In the genomic region with DNA sequence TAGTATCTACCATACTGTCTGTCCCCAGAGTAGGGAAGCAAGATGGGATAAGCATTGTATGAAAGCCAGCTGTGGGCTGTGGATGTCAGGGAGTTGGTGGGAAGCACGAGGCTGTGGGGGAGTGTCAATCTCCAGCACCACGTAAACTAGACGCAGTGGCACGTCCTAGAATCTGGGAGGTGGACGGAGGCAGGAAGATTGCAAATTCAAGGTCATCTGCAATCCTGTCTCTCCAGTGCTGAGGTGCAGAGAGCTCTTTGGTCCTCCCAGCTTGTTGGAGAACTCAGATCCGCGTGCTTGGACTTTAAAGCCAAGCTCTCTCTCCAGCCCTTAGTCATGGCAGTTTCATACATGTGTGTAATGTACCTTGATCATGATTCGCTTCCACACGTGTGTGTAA, we compare ENCODE assay signal across 25 mouse cellular contexts. TPM values are rescaled to one million over a fixed set of nuclear protein-coding genes. Genes with fewer than 3 reads are reported as not detected.
A peak's percentile ranks its signal among the peaks of the same experiment; 100 is the strongest.
DNase-seq lines count a peak whose midpoint lies in the region; ATAC-seq and TF ChIP-seq lines count a peak whose summit lies in the region.
"Had no signal": no experiment of that assay in that cellular context is flagged by ENCODE, and none has a peak within 500 bp of the region (broad histone marks: within the 10 kb centered on the region; RNA-seq: fewer than 3 reads in every experiment).

No protein-coding gene starts in this region.

- H3K79me2 ChIP-seq in liver, adult 2 months (ENCODE audit: control insufficient read depth, insufficient read depth, low read length) = peaks cover 41% of the 10 kb centered on the region

- H3K9me3 ChIP-seq in heart, embryonic 15.5 days (replicated peaks) = no peaks in the 10 kb centered on the region
- H3K9me3 ChIP-seq: embryonic facial prominence, embryonic 10.5 days; forebrain, embryonic 10.5 days; liver, embryonic 15.5 days; midbrain, embryonic 10.5 days; neural tube, embryonic 13.5 days had no signal

- intact Hi-C loops in gastrocnemius, adult 2 months (cut with DNase I) = no loop called here

- no peaks in the 10 kb centered on the region for H3K36me3 ChIP-seq in heart, embryonic 15.5 days
- H3K36me3 ChIP-seq in liver, adult 2 months (ENCODE audit: control insufficient read depth, insufficient read depth, low read length) = no peaks in the 10 kb centered on the region
- H3K36me3 ChIP-seq: neural tube, embryonic 13.5 days had no signal

- peaks cover 45% of the 10 kb centered on the region for H3K4me1 ChIP-seq in heart, embryonic 15.5 days (replicated peaks)
- H3K4me1 ChIP-seq in liver, adult 2 months (ENCODE audit: control insufficient read depth, insufficient read depth, low read length) = peaks cover 17% of the 10 kb centered on the region
- H3K4me1 ChIP-seq in brown adipose tissue, adult 24 weeks (ENCODE audit: control insufficient read depth, insufficient read depth, insufficient read length, low read length) = peaks cover 46% of the 10 kb centered on the region
- H3K4me1 ChIP-seq: embryonic facial prominence, embryonic 10.5 days; forebrain, embryonic 10.5 days; midbrain, embryonic 10.5 days had no signal

- no peak for DNase-seq in gastrocnemius, adult 2 months
- DNase-seq in gastrocnemius, adult 18-20 months (ENCODE audit: low spot score) = no peak
- no peak for DNase-seq in heart, postnatal 4 days
- DNase-seq in liver, adult 2 months (ENCODE audit: extremely low read depth, low read depth, low spot score) = no peak
- no peak for DNase-seq in liver
- DNase-seq: adrenal gland, postnatal 25 days; cerebellum, adult 11-12 months; cerebellum, postnatal 10 days; forebrain, postnatal 0 days; gastrocnemius, postnatal 36 days; thymus, postnatal 14 days had no signal

- H3K27ac ChIP-seq in gastrocnemius, adult 2 months = peak overlapping the region; percentile 38; the same call in 1 of the 2 replicates
- H3K27ac ChIP-seq in heart, embryonic 15.5 days = peak overlapping the region; percentile 51
- peak overlapping the region; percentile 12 for H3K27ac ChIP-seq in liver, adult 2 months (replicated peaks; ENCODE audit: insufficient read depth, low read depth, low read length)
- 0 out of 2 replicates have a peak overlapping the region, but pooled peaks have one; percentile 54 for H3K27ac ChIP-seq in brown adipose tissue, adult 24 weeks (replicated peaks; ENCODE audit: low read depth, low read length)
- H3K27ac ChIP-seq: embryonic facial prominence, embryonic 10.5 days; forebrain, embryonic 10.5 days; hindbrain, postnatal 0 days; left cerebral cortex, adult 2 months; liver, embryonic 15.5 days; midbrain, embryonic 10.5 days; neural tube, embryonic 13.5 days had no signal

- TF ChIP-seq CTCF in gastrocnemius, adult 2 months (IDR thresholded peaks at IDR 0.05) = no peak
- TF ChIP-seq CTCF in liver, adult 2 months (IDR thresholded peaks at IDR 0.05; ENCODE audit: low read depth, low read length) = no peak

- H3K4me2 ChIP-seq in heart, embryonic 15.5 days = no peak overlapping the region
- H3K4me2 ChIP-seq: liver, embryonic 15.5 days; neural tube, embryonic 13.5 days had no signal

- TF ChIP-seq POLR2A in liver, adult 2 months (IDR thresholded peaks at IDR 0.05; ENCODE audit: extremely low read depth, insufficient read depth, low read length) = no peak

- WGBS in heart, embryonic 15.5 days = 53% methylated on average over 9 of the region's 9 CpGs
- 76% methylated on average over 9 of the region's 9 CpGs for WGBS in liver, adult 2 months

- H3K9ac ChIP-seq in heart, embryonic 15.5 days = no peak overlapping the region
- H3K9ac ChIP-seq in liver, adult 2 months (ENCODE audit: low read depth, low read length) = no peak overlapping the region
- H3K9ac ChIP-seq: forebrain, postnatal 0 days; liver, embryonic 15.5 days; neural tube, embryonic 13.5 days had no signal

- no peak for ATAC-seq in heart, embryonic 15.5 days (replicated peaks; ENCODE audit: insufficient number of reproducible peaks, insufficient read depth, low FRiP score, low read depth)
- ATAC-seq in erythroblast, adult 5-6 weeks (replicated peaks; ENCODE audit: low FRiP score, poor library complexity, severe bottlenecking) = no peak
- ATAC-seq: forebrain, postnatal 0 days; hindbrain, postnatal 0 days; intestine, postnatal 0 days; midbrain, embryonic 16.5 days had no signal

- no peaks in the 10 kb centered on the region for H3K27me3 ChIP-seq in heart, embryonic 15.5 days
- no peaks in the 10 kb centered on the region for H3K27me3 ChIP-seq in liver, adult 2 months (ENCODE audit: control insufficient read depth, insufficient read depth, low read length)
- H3K27me3 ChIP-seq: liver, embryonic 15.5 days; neural tube, embryonic 13.5 days had no signal

- H3K4me3 ChIP-seq in gastrocnemius, adult 2 months = no peak overlapping the region
- no peak overlapping the region for H3K4me3 ChIP-seq in heart, embryonic 15.5 days
- no peak overlapping the region for H3K4me3 ChIP-seq in liver, adult 2 months (ENCODE audit: insufficient read depth, low read depth, low read length)
- no peak overlapping the region for H3K4me3 ChIP-seq in brown adipose tissue, adult 24 weeks (ENCODE audit: insufficient read depth, low read depth, low read length)
- H3K4me3 ChIP-seq: embryonic facial prominence, embryonic 10.5 days; forebrain, embryonic 10.5 days; left cerebral cortex, adult 2 months; liver, embryonic 15.5 days; midbrain, embryonic 10.5 days; myocyte; neural tube, embryonic 13.5 days had no signal

RNA-seq across cellular contexts. Expression of a gene that starts 36.5 kb away (rescaled TPM):
- 10 to 100 TPM; 34.9 to 35.6 TPM for total RNA-seq in gastrocnemius, adult 2 months (2021)
- total RNA-seq in gastrocnemius, adult 18-20 months (2021) = 10 to 100 TPM; 29.1 to 33.3 TPM
- polyA plus RNA-seq in heart, embryonic 15.5 days (2015; fragmentation: Nextera tagmentation; extraction: Ambion mirVana) = 67.3 and 72.8 TPM in 2 replicates
- total RNA-seq in heart, postnatal 4 days (2021) = 100 to 1,000 TPM; 141 to 149 TPM
- total RNA-seq in liver, adult 2 months (2014; rRNA removed) = 6.0 and 10.7 TPM in 2 replicates
- polyA plus RNA-seq in liver, adult 2 months (2012; rRNA removed) = 12.3 and 17.0 TPM in 2 replicates
- polyA plus RNA-seq in brown adipose tissue, adult 24 weeks (2012; ENCODE audit: insufficient read depth, insufficient read length, missing spikeins) = 39.6 and 39.8 TPM in 2 replicates
- total RNA-seq in erythroblast, adult 5-6 weeks (2015; ENCODE audit: low replicate concordance) = 49.6 and 78.6 TPM in 2 replicates
- 40.3 and 58.8 TPM in 2 replicates for total RNA-seq in erythroblast, adult 5-6 weeks (2017; ENCODE audit: low replicate concordance)

RNA-seq across cellular contexts. Expression of a gene that starts 45.2 kb away (rescaled TPM):
- total RNA-seq in gastrocnemius, adult 2 months (2021) = under 1 TPM in 1 of 2 experiments, not detected in 1; 0.26 TPM
- total RNA-seq in gastrocnemius, adult 18-20 months (2021) = not detected
- 0.28 and 1.7 TPM in 2 replicates for polyA plus RNA-seq in heart, embryonic 15.5 days (2015; fragmentation: Nextera tagmentation; extraction: Ambion mirVana)
- total RNA-seq in heart, postnatal 4 days (2021) = not detected
- total RNA-seq in liver, adult 2 months (2014; rRNA removed) = not detected in 2 replicates
- polyA plus RNA-seq in liver, adult 2 months (2012; rRNA removed) = not detected in 2 replicates
- 3.3 and 4.1 TPM in 2 replicates for polyA plus RNA-seq in brown adipose tissue, adult 24 weeks (2012; ENCODE audit: insufficient read depth, insufficient read length, missing spikeins)
- not detected in 2 replicates for total RNA-seq in erythroblast, adult 5-6 weeks (2015; ENCODE audit: low replicate concordance)
- not detected in 2 replicates for total RNA-seq in erythroblast, adult 5-6 weeks (2017; ENCODE audit: low replicate concordance)
- total RNA-seq: hematopoietic stem cell, adult 5-6 weeks had no signal
- polyA plus RNA-seq: liver, embryonic 15.5 days had no signal

RNA-seq across cellular contexts. Expression of a gene that starts 45.6 kb away (rescaled TPM):
- not detected for total RNA-seq in gastrocnemius, adult 2 months (2021)
- not detected for total RNA-seq in gastrocnemius, adult 18-20 months (2021)
- polyA plus RNA-seq in heart, embryonic 15.5 days (2015; fragmentation: Nextera tagmentation; extraction: Ambion mirVana) = 0.05 and 0.34 TPM in 2 replicates
- under 1 TPM; 0.20 to 0.45 TPM for total RNA-seq in heart, postnatal 4 days (2021)
- total RNA-seq in liver, adult 2 months (2014; rRNA removed) = not detected in 2 replicates
- polyA plus RNA-seq in liver, adult 2 months (2012; rRNA removed) = 0.07 TPM in 1 of 2 replicates, not detected in the other
- not detected in 2 replicates for polyA plus RNA-seq in brown adipose tissue, adult 24 weeks (2012; ENCODE audit: insufficient read depth, insufficient read length, missing spikeins)
- not detected in 2 replicates for total RNA-seq in erythroblast, adult 5-6 weeks (2015; ENCODE audit: low replicate concordance)
- total RNA-seq in erythroblast, adult 5-6 weeks (2017; ENCODE audit: low replicate concordance) = not detected in 2 replicates
- total RNA-seq: adrenal gland, postnatal 25 days; gastrocnemius, postnatal 36 days had no signal
- polyA plus RNA-seq: intestine, postnatal 0 days; liver, embryonic 15.5 days had no signal
